Mouse (Mus musculus): ENCODE measurements around the gene Dop1b. TPM values are rescaled to one million over a fixed set of nuclear protein-coding genes. Genes with fewer than 3 reads are reported as not detected.
"Not testable (repeated sequence)": the region's sequence is repeated elsewhere in the genome, so short reads cannot be mapped to it uniquely, and the experiment has no call there.

The Dop1b gene
- polyA plus RNA-seq (2012; rRNA removed) = 11.8 and 13.4 TPM in 2 replicates
- 11.6 and 14.4 TPM in 2 replicates for polyA plus RNA-seq (2014; fragmentation: Nextera tagmentation; extraction: Ambion mirVana)

DNA sequence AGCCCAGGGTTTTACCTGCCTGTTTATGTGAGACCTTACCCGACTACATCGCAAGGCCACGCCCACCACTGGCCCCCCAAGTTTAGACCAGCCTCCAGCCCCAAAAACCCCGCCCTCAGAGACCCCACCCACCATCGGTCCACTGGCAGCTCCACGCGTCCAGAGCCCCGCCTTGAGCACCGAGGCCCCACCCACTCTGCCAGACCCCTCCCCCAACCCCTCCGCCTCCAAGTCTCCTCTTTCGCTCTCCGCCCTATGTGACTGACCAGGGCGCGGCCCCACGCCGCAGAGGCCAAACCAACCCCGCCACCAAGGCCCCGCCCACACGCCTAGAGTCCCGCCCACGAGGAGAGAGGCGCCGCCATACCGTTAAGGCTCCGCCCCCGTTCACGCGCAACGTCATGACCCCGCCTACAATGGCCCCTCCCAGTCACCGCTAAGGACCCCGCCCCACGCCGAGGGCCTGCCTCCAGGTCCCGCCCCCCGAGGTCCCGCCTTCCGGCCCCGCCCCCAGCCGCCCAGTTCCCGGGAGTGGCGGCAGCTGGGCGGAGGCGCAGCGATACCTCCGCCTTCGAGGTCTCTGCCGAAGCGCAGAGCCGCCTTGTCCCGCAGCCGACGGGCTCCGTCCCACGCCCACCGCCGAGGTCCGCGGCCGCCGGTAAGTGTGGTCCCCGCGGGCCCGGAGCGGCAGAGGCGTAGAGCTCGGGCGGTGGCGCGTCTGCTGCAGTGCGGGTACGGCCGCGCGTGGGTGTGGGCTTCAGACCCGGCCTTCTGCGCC, at the start of gene Dop1b:
Dop1b (plus strand) TSS at position 494 of the 778 bp plus-strand sequence.
- Histone ChIP-seq H3K4me2 (ENCODE audit: low read depth) (peak within 1 kb of the TSS; percentile 71), H3K4me1 (replicated peaks; ENCODE audit: control insufficient read depth in 2 of 2, insufficient read depth in 2 of 2, low read length in 1 of 2) (peaks cover 14 to 29% of the 10 kb centered on the region in 2 experiments), H3K36me3 (replicated peaks; ENCODE audit: control insufficient read depth, insufficient read depth, low read depth) (no peaks in the 10 kb centered on the region), H3K4me3 (ENCODE audit: insufficient read depth in 1 of 2, low read depth in 2 of 2, low read length in 2 of 2) (peak within 1 kb of the TSS; percentile 60 to 86), H3K27ac (peak within 1 kb of the TSS; percentile 84), H3K9me3 (ENCODE audit: control insufficient read depth, low read length) (no peaks in the 10 kb centered on the region), H3K9ac (replicated peaks) (peak within 1 kb of the TSS; percentile 68), H3K27me3 (ENCODE audit: control insufficient read depth, insufficient read depth, low read length) (no peaks in the 10 kb centered on the region)
- DNase-seq (ENCODE audit: low read depth in 3 of 3, low spot score in 3 of 3) (peak; percentile 90 to 95 (median 90)), ATAC-seq (ENCODE audit: insufficient read depth) (peak; percentile 85)
- TF ChIP-seq EP300 (IDR thresholded peaks at IDR 0.05; ENCODE audit: low read depth) (no peak), CTCF (IDR thresholded peaks at IDR 0.05; ENCODE audit: low read depth) (no peak)
- under 1% methylated on average over 72 of the region's 77 CpGs for WGBS (ENCODE audit: insufficient replicate concordance)

GRCm38 (mm10) chr16:93667976-93668375, 43.7 kb upstream of the Dop1b start:
- Histone ChIP-seq H3K9me3 (ENCODE audit: control insufficient read depth, low read length) (no peaks in the 10 kb centered on the region; the same call in 1 of the 2 replicates), H3K27me3 (ENCODE audit: control insufficient read depth, insufficient read depth, low read length) (no peaks in the 10 kb centered on the region), H3K36me3 (replicated peaks; ENCODE audit: control insufficient read depth, insufficient read depth, low read depth) (no peaks in the 10 kb centered on the region), H3K4me3 (ENCODE audit: insufficient read depth in 1 of 2, low read depth in 2 of 2, low read length in 2 of 2) (no peak overlapping the region), H3K4me1 (replicated peaks; ENCODE audit: control insufficient read depth in 2 of 2, insufficient read depth in 2 of 2, low read length in 1 of 2) (no peaks in the 10 kb centered on the region), H3K4me2 (ENCODE audit: low read depth) (no peak overlapping the region), H3K9ac (replicated peaks) (no peak overlapping the region), H3K27ac (no peak overlapping the region)
- TF ChIP-seq EP300 (IDR thresholded peaks at IDR 0.05; ENCODE audit: low read depth) = no peak
- TF ChIP-seq CTCF (IDR thresholded peaks at IDR 0.05; ENCODE audit: low read depth) = no peak
- no peak for ATAC-seq (ENCODE audit: insufficient read depth)
- no peak for DNase-seq (ENCODE audit: low read depth in 3 of 3, low spot score in 3 of 3)

GRCm38 (mm10) chr16:93669521-93669920, 42.2 kb upstream of the Dop1b start:
- H3K4me2 ChIP-seq (ENCODE audit: low read depth) = no peak overlapping the region
- H3K27me3 ChIP-seq (ENCODE audit: control insufficient read depth, insufficient read depth, low read length) = no peaks in the 10 kb centered on the region
- H3K36me3 ChIP-seq (replicated peaks; ENCODE audit: control insufficient read depth, insufficient read depth, low read depth) = no peaks in the 10 kb centered on the region
- no peaks in the 10 kb centered on the region; the same call in 1 of the 2 replicates for H3K9me3 ChIP-seq (ENCODE audit: control insufficient read depth, low read length)
- ATAC-seq (ENCODE audit: insufficient read depth) (no peak), DNase-seq (ENCODE audit: low read depth in 3 of 3, low spot score in 3 of 3) (no peak)
- no peaks in the 10 kb centered on the region for H3K4me1 ChIP-seq (replicated peaks; ENCODE audit: control insufficient read depth in 2 of 2, insufficient read depth in 2 of 2, low read length in 1 of 2)
- TF ChIP-seq EP300 (IDR thresholded peaks at IDR 0.05; ENCODE audit: low read depth) = no peak
- no peak for TF ChIP-seq CTCF (IDR thresholded peaks at IDR 0.05; ENCODE audit: low read depth)
- H3K4me3 ChIP-seq (ENCODE audit: insufficient read depth in 1 of 2, low read depth in 2 of 2, low read length in 2 of 2) = no peak overlapping the region
- no peak overlapping the region for H3K9ac ChIP-seq (replicated peaks)
- H3K27ac ChIP-seq = no peak overlapping the region

DNA sequence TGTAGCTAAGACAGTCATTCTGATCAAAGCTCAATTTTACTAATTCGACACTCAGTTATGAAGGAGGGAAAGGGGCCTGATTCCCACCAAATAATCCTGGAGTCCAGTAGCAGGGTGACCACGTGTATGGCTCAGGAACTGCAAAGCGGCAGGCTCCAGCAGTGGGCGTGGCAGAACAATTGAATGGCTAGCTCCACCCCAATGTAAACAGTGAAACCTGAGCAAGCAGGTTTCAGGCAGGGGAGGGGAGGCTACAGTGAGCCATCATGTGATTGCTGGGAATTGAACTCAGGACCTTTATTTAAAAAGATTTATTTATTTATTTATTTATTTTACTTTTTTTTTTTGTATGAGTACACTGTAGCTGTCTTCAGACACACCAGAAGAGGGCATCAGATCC, 41.2 kb upstream of the Dop1b start:
- H3K27ac ChIP-seq; H3K27me3 ChIP-seq (ENCODE audit: control insufficient read depth, insufficient read depth, low read length); DNase-seq (ENCODE audit: low read depth in 3 of 3, low spot score in 3 of 3); H3K4me2 ChIP-seq (ENCODE audit: low read depth); ATAC-seq (ENCODE audit: insufficient read depth); H3K9ac ChIP-seq (replicated peaks); H3K4me1 ChIP-seq (replicated peaks; ENCODE audit: control insufficient read depth in 2 of 2, insufficient read depth in 2 of 2, low read length in 1 of 2); H3K9me3 ChIP-seq (ENCODE audit: control insufficient read depth, low read length); H3K4me3 ChIP-seq (ENCODE audit: insufficient read depth in 1 of 2, low read depth in 2 of 2, low read length in 2 of 2); H3K36me3 ChIP-seq (replicated peaks; ENCODE audit: control insufficient read depth, insufficient read depth, low read depth): not testable (repeated sequence)
- 36% methylated on average over 4 of the region's 4 CpGs for WGBS (ENCODE audit: insufficient replicate concordance)

DNA sequence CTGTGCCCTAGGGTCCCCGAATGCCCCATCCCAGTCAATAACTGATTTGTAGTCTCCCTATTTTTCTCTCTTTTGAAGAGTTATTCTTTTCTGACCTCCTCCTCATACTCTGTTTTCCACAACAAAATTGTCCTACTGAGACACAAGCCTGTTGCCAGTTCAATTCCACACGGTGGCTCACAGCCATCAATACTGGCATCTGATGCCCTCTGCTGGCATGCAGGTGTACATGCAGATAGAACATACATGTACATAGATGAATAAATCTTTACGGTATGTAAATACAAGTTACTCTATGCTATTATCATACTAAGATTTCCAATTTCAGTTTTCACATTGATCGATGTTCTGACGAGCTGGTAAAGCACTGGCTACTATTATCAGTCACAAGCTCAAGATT, 40.6 kb upstream of the Dop1b start:
- Histone ChIP-seq H3K27ac (no peak overlapping the region), H3K9me3 (ENCODE audit: control insufficient read depth, low read length) (no peaks in the 10 kb centered on the region; the same call in 1 of the 2 replicates), H3K9ac (replicated peaks) (no peak overlapping the region), H3K27me3 (ENCODE audit: control insufficient read depth, insufficient read depth, low read length) (no peaks in the 10 kb centered on the region), H3K4me3 (ENCODE audit: insufficient read depth in 1 of 2, low read depth in 2 of 2, low read length in 2 of 2) (no peak overlapping the region), H3K4me2 (ENCODE audit: low read depth) (no peak overlapping the region), H3K36me3 (replicated peaks; ENCODE audit: control insufficient read depth, insufficient read depth, low read depth) (no peaks in the 10 kb centered on the region), H3K4me1 (replicated peaks; ENCODE audit: control insufficient read depth in 2 of 2, insufficient read depth in 2 of 2, low read length in 1 of 2) (no peaks in the 10 kb centered on the region)
- TF ChIP-seq EP300 (IDR thresholded peaks at IDR 0.05; ENCODE audit: low read depth) (no peak), CTCF (IDR thresholded peaks at IDR 0.05; ENCODE audit: low read depth) (peak; percentile 61)
- WGBS (ENCODE audit: insufficient replicate concordance) = 68% methylated on average over 5 of the region's 5 CpGs
- DNase-seq (ENCODE audit: low read depth in 3 of 3, low spot score in 3 of 3) (no peak), ATAC-seq (ENCODE audit: insufficient read depth) (no peak)

Measured in liver, embryonic 14.5 days (tissue).